Mouse (Mus musculus) midbrain, embryonic 14.5 days (tissue): ENCODE results near the gene 4931428F04Rik. TPM values are rescaled to one million over a fixed set of nuclear protein-coding genes. Genes with fewer than 3 reads are reported as not detected.

Source experiments
- ATAC-seq: fragments of 200-750 bp; cut with Nextera tagmentation; 2 replicates; pipeline ENCODE4 v1.8.0; 2017; ENCODE audit warnings: moderate number of reproducible peaks, moderate library complexity; ENCODE audit not compliant: low FRiP score, low TSS enrichment
- DNase-seq: peaks from one replicate; pipeline ENCODE4 v3.0.0-alpha.2; 2015
- H3K27ac ChIP-seq: fragments of 300-500 bp; sonication (generic); replicated peaks from 2 replicates; pipeline ENCODE4 v1.5.1; 2014; ENCODE audit warnings: mild to moderate bottlenecking, low read depth, low read length, moderate library complexity
- H3K27me3 ChIP-seq: fragments of 300-500 bp; sonication (generic); 2 replicates; pipeline ENCODE4 v1.6.1; 2014; ENCODE audit warnings: low read length, control low read depth, mixed read lengths; ENCODE audit not compliant: control insufficient read depth, insufficient read depth
- H3K36me3 ChIP-seq: fragments of 300-500 bp; sonication (generic); 2 replicates; pipeline ENCODE4 v1.6.1; 2014; ENCODE audit warnings: low read length, control low read depth; ENCODE audit not compliant: control insufficient read depth, insufficient read depth
- H3K4me1 ChIP-seq: fragments of 300-500 bp; sonication (generic); 2 replicates; pipeline ENCODE4 v1.6.1; 2014; ENCODE audit warnings: mild to moderate bottlenecking, antibody characterized with exemption, low read length, control low read depth; ENCODE audit not compliant: control insufficient read depth, insufficient read depth
- H3K4me2 ChIP-seq: fragments of 300-500 bp; sonication (generic); 2 replicates; pipeline ENCODE4 v1.6.1; 2014; ENCODE audit warnings: mild to moderate bottlenecking, low read length, moderate library complexity
- H3K4me3 ChIP-seq: fragments of 300-500 bp; sonication (generic); replicated peaks from 2 replicates; pipeline ENCODE4 v1.5.1; 2014; ENCODE audit warnings: low read depth, low read length
- H3K9ac ChIP-seq: fragments of 300-500 bp; sonication (generic); replicated peaks from 2 replicates; pipeline ENCODE4 v1.6.1; 2014; ENCODE audit warnings: mild to moderate bottlenecking, low read length, moderate library complexity
- H3K9me3 ChIP-seq: fragments of 300-500 bp; sonication (generic); 2 replicates; pipeline ENCODE4 v1.6.1; 2016; ENCODE audit warnings: low read length, control low read depth, mixed read lengths; ENCODE audit not compliant: control insufficient read depth
- WGBS: fragments of 180-500 bp; shearing (Covaris S2); extraction: QIAGEN DNeasy Blood & Tissue Kit; methylation state at CpG from one replicate; pipeline ENCODE4 v1.1.7; 2014; 5-methylcytosine and 5-hydroxymethylcytosine counted together
- polyA plus RNA-seq: library from polyadenylated mRNA; unstranded; fragments of >200 nt; fragmentation: Nextera tagmentation; extraction: Ambion mirVana; gene quantifications from 2 replicates; pipeline ENCODE4 v1.2.1, GENCODE M21; 2014

4931428F04Rik gene
- polyA plus RNA-seq, 1 experiment from 2014 or later, result 98.8 TPM

DNA sequence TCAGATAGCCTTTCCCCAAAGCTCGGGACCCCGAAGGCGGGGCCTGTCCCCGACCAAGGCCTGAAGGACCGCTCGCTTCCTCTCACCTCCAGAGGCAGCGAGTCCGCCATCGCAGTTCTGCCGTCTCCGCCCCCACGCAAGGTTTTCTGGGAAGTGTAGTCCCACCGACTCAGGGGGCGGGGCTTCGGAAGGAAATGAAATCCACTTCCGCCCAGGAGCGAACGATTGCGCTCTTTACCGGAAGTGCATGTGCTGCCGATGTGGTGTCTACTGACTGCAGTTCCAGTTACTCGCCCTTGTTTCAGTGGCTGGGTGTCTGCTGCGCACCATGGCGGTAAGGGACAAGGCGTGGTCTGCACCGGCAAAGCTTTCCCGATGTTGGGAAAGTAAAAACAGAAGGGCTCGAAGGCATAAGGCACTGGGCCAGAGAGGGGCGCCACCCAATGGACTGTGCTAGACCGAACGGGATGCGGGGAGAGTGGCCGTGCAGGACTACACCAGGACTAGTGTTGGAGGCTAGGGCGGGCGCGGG lies 36.5 kb upstream of the 4931428F04Rik start, which contains the start of the genes Lrrc29 and Tmem208:
Lrrc29 (minus strand) TSS at position 138 of the 532 bp plus-strand sequence.
Tmem208 (plus strand) TSS at position 214 of the 532 bp plus-strand sequence.
- Histone ChIP-seq H3K9ac (peak within 1 kb of the TSS; percentile 93), H3K4me1 (peaks cover 16% of the 10 kb centered on the region), H3K4me3 (peak within 1 kb of the TSS; percentile 88), H3K27me3 (no peaks in the 10 kb centered on the region), H3K36me3 (peaks cover 46% of the 10 kb centered on the region), H3K27ac (peak within 1 kb of the TSS; percentile 81), H3K9me3 (no peaks in the 10 kb centered on the region), H3K4me2 (peak within 1 kb of the TSS; percentile 91)
- WGBS, result under 1% methylated on average over 36 of the region's 36 CpGs
- DNase-seq (peak; percentile 98), ATAC-seq (peak; percentile 91)

DNA sequence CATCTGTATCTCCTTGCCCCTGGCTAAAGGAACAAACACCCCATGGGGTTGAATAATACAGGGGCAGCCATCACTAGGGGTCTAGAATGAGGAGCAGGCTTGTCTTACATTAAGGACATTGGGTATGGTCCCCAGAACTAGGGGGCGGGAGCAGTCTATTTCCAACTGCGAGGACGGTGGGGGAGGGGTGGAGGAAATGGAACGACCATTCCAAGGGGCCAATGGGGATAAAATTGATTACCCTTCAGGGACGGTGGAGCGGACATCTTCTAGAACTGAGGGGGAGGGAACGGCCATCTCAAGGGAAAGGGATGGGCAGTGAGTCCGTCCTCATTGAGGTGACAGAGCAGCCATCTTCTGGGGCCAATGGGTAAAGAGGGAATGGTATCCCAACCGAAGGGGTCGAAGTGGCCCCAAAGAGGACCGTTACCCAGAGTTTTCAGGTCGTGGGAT lies 36.0 kb upstream of the 4931428F04Rik start:
- peak overlapping the region; percentile 93 for H3K9ac ChIP-seq
- H3K4me3 ChIP-seq, result peak overlapping the region; percentile 88
- peaks cover 16% of the 10 kb centered on the region for H3K4me1 ChIP-seq
- WGBS, result under 1% methylated on average over 12 of the region's 12 CpGs
- no peaks in the 10 kb centered on the region for H3K27me3 ChIP-seq
- ATAC-seq (peak; percentile 60), DNase-seq (peak; percentile 51)
- peak overlapping the region; percentile 91 for H3K4me2 ChIP-seq
- peaks cover 41% of the 10 kb centered on the region for H3K36me3 ChIP-seq
- peak overlapping the region; percentile 81 for H3K27ac ChIP-seq
- no peaks in the 10 kb centered on the region for H3K9me3 ChIP-seq

- WGBS, result 95% methylated on average over 4 of the region's 4 CpGs
- Histone ChIP-seq H3K4me2 (no peak overlapping the region), H3K9me3 (no peaks in the 10 kb centered on the region), H3K27ac (no peak overlapping the region), H3K27me3 (no peaks in the 10 kb centered on the region), H3K9ac (no peak overlapping the region), H3K4me1 (peaks cover 16% of the 10 kb centered on the region), H3K36me3 (peaks cover 34% of the 10 kb centered on the region), H3K4me3 (no peak overlapping the region)
- no peak for DNase-seq
- no peak for ATAC-seq
Measured at GRCm38 (mm10) chr8:105323183-105323582, 33.5 kb upstream of the 4931428F04Rik start.

DNA sequence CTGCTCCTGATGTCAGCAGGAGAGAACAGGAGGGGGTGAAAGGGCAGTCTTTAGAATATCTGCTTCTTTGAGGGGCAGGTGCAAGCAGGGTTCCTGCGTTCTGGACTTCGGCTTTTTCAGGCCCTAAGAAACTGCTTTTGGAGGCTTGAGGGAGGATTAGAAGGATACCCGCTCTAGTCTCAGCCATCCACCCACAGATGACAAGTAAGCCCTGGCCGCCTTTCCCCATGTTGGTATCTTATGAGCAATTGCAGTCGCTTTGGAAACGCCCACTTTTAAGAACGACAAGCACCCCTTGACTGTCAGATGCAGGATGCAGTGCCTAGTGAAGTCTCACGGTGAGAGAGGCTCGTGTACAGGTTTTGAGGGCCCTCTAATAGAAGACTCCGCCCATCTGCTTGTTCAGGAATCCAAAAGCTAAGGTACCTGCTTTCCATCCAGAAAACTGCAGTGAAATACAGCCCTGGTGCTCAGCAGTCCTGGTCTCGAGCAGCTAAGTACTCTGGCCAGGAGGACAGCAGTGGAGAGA lies 29.1 kb upstream of the 4931428F04Rik start:
- Histone ChIP-seq H3K9ac (no peak overlapping the region), H3K27me3 (no peaks in the 10 kb centered on the region), H3K4me1 (no peaks in the 10 kb centered on the region), H3K27ac (no peak overlapping the region), H3K36me3 (peaks cover 67% of the 10 kb centered on the region), H3K4me3 (no peak overlapping the region), H3K9me3 (no peaks in the 10 kb centered on the region), H3K4me2 (no peak overlapping the region)
- WGBS, result 81% methylated on average over 11 of the region's 11 CpGs
- DNase-seq (no peak), ATAC-seq (no peak)

GRCm38 (mm10) chr8:105317941-105318340 lies 28.3 kb upstream of the 4931428F04Rik start:
- 89% methylated on average over 4 of the region's 4 CpGs for WGBS
- DNase-seq, result no peak
- H3K4me3 ChIP-seq, result no peak overlapping the region
- H3K27me3 ChIP-seq, result no peaks in the 10 kb centered on the region
- H3K9me3 ChIP-seq, result no peaks in the 10 kb centered on the region
- H3K4me2 ChIP-seq, result no peak overlapping the region
- H3K4me1 ChIP-seq, result no peaks in the 10 kb centered on the region
- no peak overlapping the region for H3K27ac ChIP-seq
- H3K36me3 ChIP-seq, result peaks cover 69% of the 10 kb centered on the region
- no peak for ATAC-seq
- H3K9ac ChIP-seq, result no peak overlapping the region

- Histone ChIP-seq H3K9ac (no peak overlapping the region), H3K9me3 (no peaks in the 10 kb centered on the region), H3K4me2 (no peak overlapping the region), H3K27me3 (no peaks in the 10 kb centered on the region), H3K4me3 (no peak overlapping the region), H3K27ac (no peak overlapping the region), H3K4me1 (no peaks in the 10 kb centered on the region), H3K36me3 (peaks cover 76% of the 10 kb centered on the region)
- WGBS, result 92% methylated on average over 18 of the region's 18 CpGs
- ATAC-seq, result no peak; the same call in 1 of the 2 replicates
- DNase-seq, result no peak
Measured at GRCm38 (mm10) chr8:105315073-105315769, 25.6 kb upstream of the 4931428F04Rik start.

DNA sequence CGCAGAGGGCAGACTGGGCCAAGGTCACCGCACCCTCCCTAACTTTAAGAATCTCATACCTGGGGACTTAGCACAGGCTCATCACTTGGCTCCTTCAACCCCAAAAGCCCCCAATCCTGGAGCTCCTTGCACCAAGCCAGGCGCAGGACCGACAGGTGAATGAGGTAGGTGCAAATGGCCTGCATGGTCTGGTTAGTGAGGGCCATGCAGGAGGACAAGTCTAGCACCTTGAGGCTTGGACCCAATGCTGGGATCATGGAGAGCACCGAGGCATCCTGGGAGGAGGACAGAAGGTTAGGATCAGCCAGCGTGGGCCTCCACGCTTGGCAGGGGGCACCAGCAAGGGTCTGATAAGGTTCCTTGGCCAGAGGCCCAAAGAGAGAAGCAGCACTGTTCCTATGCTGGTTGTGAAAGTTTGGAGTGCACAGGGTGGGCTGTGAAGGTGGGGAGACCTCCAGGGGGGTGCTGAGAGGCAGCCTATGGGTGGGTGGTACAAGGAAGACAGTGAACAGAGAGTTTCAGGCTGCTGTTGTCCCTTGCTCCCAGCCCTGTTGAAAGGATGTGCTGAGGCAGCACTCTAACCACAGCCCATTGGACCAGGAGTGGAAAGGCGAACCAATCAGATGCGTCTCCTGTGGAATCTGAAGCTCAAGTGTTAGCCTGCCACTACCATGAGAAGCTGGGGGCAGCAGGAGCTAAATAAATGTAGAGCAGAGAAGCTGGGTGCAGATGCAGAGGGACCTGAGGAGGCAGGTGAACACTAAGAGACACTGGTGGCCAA lies 24.1 kb upstream of the 4931428F04Rik start:
- 85% methylated on average over 9 of the region's 9 CpGs for WGBS

GRCm38 (mm10) chr8:105312891-105313481 lies 23.3 kb upstream of the 4931428F04Rik start:
- Histone ChIP-seq H3K4me3 (no peak overlapping the region), H3K9ac (no peak overlapping the region), H3K4me2 (no peak overlapping the region), H3K9me3 (no peaks in the 10 kb centered on the region), H3K36me3 (peaks cover 77% of the 10 kb centered on the region), H3K27me3 (no peaks in the 10 kb centered on the region), H3K4me1 (no peaks in the 10 kb centered on the region), H3K27ac (no peak overlapping the region)
- ATAC-seq (no peak), DNase-seq (no peak)
- WGBS, result 94% methylated on average over 8 of the region's 8 CpGs

More for the DNA sequence above, 24.1 kb upstream of the 4931428F04Rik start:
- H3K4me3 ChIP-seq, result no peak overlapping the region
- H3K36me3 ChIP-seq, result peaks cover 77% of the 10 kb centered on the region
- DNase-seq, result no peak
- no peaks in the 10 kb centered on the region for H3K9me3 ChIP-seq
- H3K27me3 ChIP-seq, result no peaks in the 10 kb centered on the region
- no peaks in the 10 kb centered on the region for H3K4me1 ChIP-seq
- H3K9ac ChIP-seq, result no peak overlapping the region
- H3K27ac ChIP-seq, result no peak overlapping the region
- ATAC-seq, result no peak
- no peak overlapping the region for H3K4me2 ChIP-seq
